Comparison of ENCODE assay signal across 9 mouse cellular contexts in the genomic region with DNA sequence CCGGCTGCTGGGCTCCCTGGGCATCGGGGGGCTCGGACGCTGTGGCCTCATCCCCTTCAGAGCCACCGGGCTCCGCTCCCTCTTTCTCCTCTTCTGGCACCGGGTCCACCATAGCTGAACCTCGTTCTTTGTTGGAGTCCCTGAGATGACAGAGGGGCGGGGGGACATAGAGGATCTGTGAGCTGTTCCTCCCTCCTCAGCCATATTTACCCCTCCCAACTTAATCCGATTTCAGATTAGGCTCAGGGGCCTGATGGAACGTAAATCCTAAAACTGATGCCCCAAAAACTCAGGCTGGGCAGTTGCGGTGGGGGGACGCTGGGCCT. TPM values are rescaled to one million over a fixed set of nuclear protein-coding genes. Genes with fewer than 3 reads are reported as not detected.
DNase-seq lines count a peak whose midpoint lies in the region; ATAC-seq and TF ChIP-seq lines count a peak whose summit lies in the region.
"Had no signal": no experiment of that assay in that cellular context is flagged by ENCODE, and none has a peak within 500 bp of the region (broad histone marks: within the 10 kb centered on the region; RNA-seq: fewer than 3 reads in every experiment).

No protein-coding gene starts in this region.

- H3K9me3 ChIP-seq in lung, postnatal 0 days (ENCODE audit: low read length), result no peaks in the 10 kb centered on the region
- H3K9me3 ChIP-seq in limb, embryonic 11.5 days (ENCODE audit: control insufficient read depth, low read length), result no peaks in the 10 kb centered on the region

- TF ChIP-seq CTCF in lung, postnatal 0 days (IDR thresholded peaks at IDR 0.05), result no peak
- TF ChIP-seq CTCF in small intestine, adult 2 months (IDR thresholded peaks at IDR 0.05; ENCODE audit: extremely low read depth, insufficient read length, insufficient replicate concordance, low read depth, low read length), result no peak

- ATAC-seq in cerebellum, adult (ENCODE audit: insufficient number of reproducible peaks, low FRiP score, low TSS enrichment), result no peak
- ATAC-seq in lung, postnatal 0 days, result no peak
- ATAC-seq in limb, embryonic 11.5 days (ENCODE audit: insufficient number of reproducible peaks, low FRiP score, low TSS enrichment, low read depth), result no peak

- 7% methylated on average over 11 of the region's 13 CpGs for WGBS in lung, postnatal 0 days
- 7% methylated on average over 13 of the region's 13 CpGs for WGBS in limb, embryonic 11.5 days
- WGBS in small intestine, adult 2 months, result 15% methylated on average over 13 of the region's 13 CpGs

- peak; percentile 24 for DNase-seq in cerebellum, adult 8-10 months
- no peak for DNase-seq in lung, postnatal 0 days (ENCODE audit: low spot score)
- no peak for DNase-seq in lung, postnatal 36 days
- no peak for DNase-seq in limb, embryonic 11.5 days (ENCODE audit: low spot score)
- no peak for DNase-seq in adrenal gland, postnatal 25 days
- DNase-seq in T-cell, adult 2 months (ENCODE audit: low spot score), result no peak

- H3K4me3 ChIP-seq in lung, postnatal 0 days (ENCODE audit: low read depth, low read length), result peak overlapping the region; percentile 49; the same call in 1 of the 2 replicates
- peak overlapping the region; percentile 40 for H3K4me3 ChIP-seq in limb, embryonic 11.5 days (ENCODE audit: low read depth, low read length)
- peak overlapping the region; percentile 62 for H3K4me3 ChIP-seq in small intestine, adult 2 months (ENCODE audit: low read depth, low read length)

- peaks cover 16% of the 10 kb centered on the region for H3K4me1 ChIP-seq in lung, postnatal 0 days (ENCODE audit: insufficient read depth, low read depth, low read length)
- peaks cover 9% of the 10 kb centered on the region for H3K4me1 ChIP-seq in limb, embryonic 11.5 days (ENCODE audit: control insufficient read depth, insufficient read depth, low read length)
- peaks cover 21% of the 10 kb centered on the region for H3K4me1 ChIP-seq in small intestine, adult 2 months (ENCODE audit: control insufficient read depth, insufficient read depth, insufficient read length, low read length)

- no peaks in the 10 kb centered on the region for H3K36me3 ChIP-seq in lung, postnatal 0 days (ENCODE audit: insufficient read depth, low read length)
- H3K36me3 ChIP-seq in limb, embryonic 11.5 days (ENCODE audit: control insufficient read depth, insufficient read depth, low read length), result no peaks in the 10 kb centered on the region
- H3K36me3 ChIP-seq in small intestine, adult 2 months (ENCODE audit: control insufficient read depth, insufficient read depth, low read length), result no peaks in the 10 kb centered on the region

- H3K27ac ChIP-seq in lung, postnatal 0 days (ENCODE audit: low read length), result no peak overlapping the region
- no peak overlapping the region for H3K27ac ChIP-seq in limb, embryonic 11.5 days (replicated peaks; ENCODE audit: low read depth, low read length)
- H3K27ac ChIP-seq in small intestine, adult 2 months (ENCODE audit: insufficient read depth, low read depth, low read length), result no peak overlapping the region

- no peak for TF ChIP-seq POLR2A in small intestine, adult 2 months (IDR thresholded peaks at IDR 0.05; ENCODE audit: low read depth, low read length)

- peaks cover 67% of the 10 kb centered on the region for H3K27me3 ChIP-seq in lung, postnatal 0 days (replicated peaks; ENCODE audit: insufficient read depth, low read length)
- peaks cover 47% of the 10 kb centered on the region for H3K27me3 ChIP-seq in limb, embryonic 11.5 days (ENCODE audit: control insufficient read depth, insufficient read depth, low read length)
- peaks cover 30% of the 10 kb centered on the region for H3K27me3 ChIP-seq in small intestine, adult 2 months (ENCODE audit: control insufficient read depth, insufficient read depth, low read length)

- no peak overlapping the region for H3K9ac ChIP-seq in lung, postnatal 0 days (replicated peaks; ENCODE audit: low read depth)
- no peak overlapping the region for H3K9ac ChIP-seq in limb, embryonic 11.5 days (ENCODE audit: low read length)

- no peak for TF ChIP-seq EP300 in lung, postnatal 0 days (IDR thresholded peaks at IDR 0.05)

- H3K4me2 ChIP-seq in lung, postnatal 0 days (replicated peaks; ENCODE audit: low read depth, low read length), result peak overlapping the region; percentile 97
- H3K4me2 ChIP-seq in limb, embryonic 11.5 days (ENCODE audit: low read depth, severe bottlenecking), result peak overlapping the region; percentile 97; the same call in 1 of the 2 replicates

RNA-seq across cellular contexts. Expression of gene Ccdc177, which starts 1.1 kb away (rescaled TPM):
- 0.02 TPM in 1 of 2 replicates, not detected in the other for polyA plus RNA-seq in lung, postnatal 0 days (2015; fragmentation: Nextera tagmentation; extraction: Ambion mirVana)
- 0.12 and 0.38 TPM in 2 replicates for polyA plus RNA-seq in limb, embryonic 11.5 days (2014; fragmentation: Nextera tagmentation; extraction: Ambion mirVana)
- polyA plus RNA-seq in small intestine, adult 2 months (2012; rRNA removed), result 0.03 and 0.10 TPM in 2 replicates
- 0.09 TPM in 1 of 2 replicates, not detected in the other for total RNA-seq in adrenal gland, postnatal 25 days (2021)
- polyA plus RNA-seq: activated CD4-positive, CD25-positive, alpha-beta regulatory T cell, adult 4 months had no signal

RNA-seq across cellular contexts. Expression of gene Susd6, which starts 31.0 kb away (rescaled TPM):
- 26.5 and 34.9 TPM in 2 replicates for polyA plus RNA-seq in lung, postnatal 0 days (2015; fragmentation: Nextera tagmentation; extraction: Ambion mirVana)
- 14.3 and 14.4 TPM in 2 replicates for polyA plus RNA-seq in limb, embryonic 11.5 days (2014; fragmentation: Nextera tagmentation; extraction: Ambion mirVana)
- 29.4 and 54.9 TPM in 2 replicates for polyA plus RNA-seq in small intestine, adult 2 months (2012; rRNA removed)
- 50.2 and 54.2 TPM in 2 replicates for total RNA-seq in adrenal gland, postnatal 25 days (2021)
